Mouse (Mus musculus) induced T-regulatory cell, adult 2 months (primary cell): Measurements from ENCODE around the gene Tspan18.

Experiments
- DNase-seq: peaks from one replicate; pipeline ENCODE4 v3.0.0-alpha.2; 2012; ENCODE audit warnings: low read depth

The Tspan18 gene

GRCm38 (mm10) chr2:93291186-93291926 is 42.9 kb downstream of the Tspan18 start:
- no peak for DNase-seq

GRCm38 (mm10) chr2:93290345-93291118 is 43.8 kb downstream of the Tspan18 start:
- no peak for DNase-seq

GRCm38 (mm10) chr2:93289161-93289560 is 45.1 kb downstream of the Tspan18 start:
- DNase-seq: no peak

- DNase-seq: peak; percentile 2
These were observed 47.0 kb downstream of the Tspan18 start for GRCm38 (mm10) chr2:93287348-93287747.

GRCm38 (mm10) chr2:93286742-93287141 is 47.6 kb downstream of the Tspan18 start:
- no peak for DNase-seq

- DNase-seq: no peak
These were observed 48.0 kb downstream of the Tspan18 start for GRCm38 (mm10) chr2:93286321-93286720.

GRCm38 (mm10) chr2:93285842-93286241 is 48.5 kb downstream of the Tspan18 start:
- no peak for DNase-seq

GRCm38 (mm10) chr2:93284625-93285024 is 49.7 kb downstream of the Tspan18 start:
- no peak for DNase-seq

GRCm38 (mm10) chr2:93283481-93284293 is 50.6 kb downstream of the Tspan18 start:
- no peak for DNase-seq

GRCm38 (mm10) chr2:93282636-93283035 is 51.7 kb downstream of the Tspan18 start:
- DNase-seq: no peak

GRCm38 (mm10) chr2:93281466-93281865 is 52.8 kb downstream of the Tspan18 start:
- no peak for DNase-seq

GRCm38 (mm10) chr2:93280117-93280620 is 54.1 kb downstream of the Tspan18 start:
- DNase-seq: no peak

GRCm38 (mm10) chr2:93278181-93278975 is 55.9 kb downstream of the Tspan18 start:
- no peak for DNase-seq

- DNase-seq: no peak
These were observed 56.8 kb downstream of the Tspan18 start for GRCm38 (mm10) chr2:93277486-93277885.

GRCm38 (mm10) chr2:93276026-93276425 is 58.3 kb downstream of the Tspan18 start:
- DNase-seq: no peak

GRCm38 (mm10) chr2:93273916-93274315 is 60.4 kb downstream of the Tspan18 start:
- no peak for DNase-seq

- DNase-seq: no peak
These were observed 64.2 kb downstream of the Tspan18 start for GRCm38 (mm10) chr2:93270083-93270482.

GRCm38 (mm10) chr2:93269611-93270010 is 64.7 kb downstream of the Tspan18 start:
- DNase-seq: no peak

- no peak for DNase-seq
These were observed 65.5 kb downstream of the Tspan18 start for GRCm38 (mm10) chr2:93268711-93269270.

- no peak for DNase-seq
These were observed 66.5 kb downstream of the Tspan18 start for GRCm38 (mm10) chr2:93267791-93268190.

- DNase-seq: no peak
These were observed 67.6 kb downstream of the Tspan18 start for GRCm38 (mm10) chr2:93266565-93267169.
